Comparison of ENCODE assay signal across 8 mouse cellular contexts in the genomic region with DNA sequence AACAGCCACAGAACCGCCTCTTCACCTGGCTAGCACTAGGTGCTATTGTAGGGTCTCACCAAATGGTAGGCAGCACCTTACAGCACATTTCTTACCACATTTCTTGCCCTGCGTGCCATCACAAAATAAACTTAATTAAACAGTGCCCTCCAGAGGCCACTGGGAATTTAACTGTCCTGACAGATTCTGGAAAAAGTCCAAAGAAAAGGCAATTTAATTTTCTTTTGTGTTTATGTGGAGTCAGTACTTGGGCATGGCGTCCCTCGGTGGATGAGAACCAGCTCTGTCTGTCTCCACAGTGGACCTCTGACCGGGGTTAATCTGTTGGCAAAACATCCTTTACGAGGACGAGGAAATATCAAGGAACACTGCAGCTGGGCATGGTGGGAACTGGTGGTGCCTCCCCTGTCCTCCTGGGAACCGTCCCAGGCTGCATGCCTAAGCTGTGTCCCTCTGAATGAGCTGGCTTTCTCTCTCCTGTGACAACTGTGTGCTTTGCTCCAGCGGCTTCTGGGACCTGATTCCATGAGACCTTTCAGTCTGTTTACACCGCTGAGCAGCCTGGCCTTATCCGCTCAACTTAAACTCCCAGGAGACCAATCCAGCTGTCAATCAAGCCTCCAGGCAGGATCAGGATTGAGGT.
A peak's percentile ranks its signal among the peaks of the same experiment; 100 is the strongest.
DNase-seq lines count a peak whose midpoint lies in the region; ATAC-seq lines count a peak whose summit lies in the region.

No protein-coding gene starts in this region.

- H3K4me3 ChIP-seq in hindbrain, embryonic 14.5 days (replicated peaks; ENCODE audit: low read length) = no peak overlapping the region

- H3K9me3 ChIP-seq in hindbrain, embryonic 14.5 days (ENCODE audit: control insufficient read depth, low read length) = no peaks in the 10 kb centered on the region

- 15% methylated on average over 11 of the region's 11 CpGs for WGBS in hindbrain, embryonic 14.5 days

- H3K9ac ChIP-seq in hindbrain, embryonic 14.5 days = peak overlapping the region; percentile 21; the same call in 1 of the 2 replicates

- peaks cover 10% of the 10 kb centered on the region for H3K4me1 ChIP-seq in hindbrain, embryonic 14.5 days (replicated peaks; ENCODE audit: control insufficient read depth, insufficient read depth, low read length)

- no peaks in the 10 kb centered on the region for H3K36me3 ChIP-seq in hindbrain, embryonic 14.5 days (replicated peaks; ENCODE audit: control insufficient read depth, insufficient read depth)

- peak overlapping the region; percentile 43 for H3K4me2 ChIP-seq in hindbrain, embryonic 14.5 days (replicated peaks)

- peak; percentile 63 for DNase-seq in gastrocnemius, adult 18-20 months (ENCODE audit: low spot score)
- DNase-seq in gastrocnemius, postnatal 4 days (ENCODE audit: low spot score in 2 of 2) = no peak
- peak; percentile 53 for DNase-seq in cerebellum, adult 8-10 months
- peak; percentile 55 for DNase-seq in forelimb bud, embryonic 11.5 days (ENCODE audit: low read depth, low spot score)
- peak; percentile 82 for DNase-seq in hindbrain, embryonic 14.5 days (ENCODE audit: low spot score)
- DNase-seq in layer of hippocampus, adult 9-10 months (ENCODE audit: low spot score) = peak; percentile 61
- peak; percentile 63 for DNase-seq in lung, postnatal 14 days
- DNase-seq in right cerebral cortex, postnatal 4 days = peak; percentile 20

- H3K27ac ChIP-seq in hindbrain, embryonic 14.5 days = peak overlapping the region; percentile 54

- no peaks in the 10 kb centered on the region for H3K27me3 ChIP-seq in hindbrain, embryonic 14.5 days (ENCODE audit: control insufficient read depth, insufficient read depth, low read length)

- ATAC-seq in hindbrain, embryonic 14.5 days (ENCODE audit: low FRiP score) = peak; percentile 82

Comparison
In these comparisons a context has a peak if more than half of its experiments do, and no peak if none do; other contexts are left out.
1. DNase-seq: peak in gastrocnemius, adult 18-20 months (single experiment), cerebellum, adult 8-10 months (single experiment), forelimb bud, embryonic 11.5 days (single experiment), hindbrain, embryonic 14.5 days (single experiment), layer of hippocampus, adult 9-10 months (single experiment), lung, postnatal 14 days (single experiment) and right cerebral cortex, postnatal 4 days (single experiment); none in gastrocnemius, postnatal 4 days (0 of 2).